Mouse (Mus musculus): ENCODE results near the gene Msl3l2. TPM values are rescaled to one million over a fixed set of nuclear protein-coding genes. Genes with fewer than 3 reads are reported as not detected.

Gene Msl3l2
- polyA plus RNA-seq, 2 experiments, result 0.94 to 1.0 TPM

- ATAC-seq (ENCODE audit: insufficient read depth) (no peak), DNase-seq (ENCODE audit: low read depth in 3 of 3, low spot score in 3 of 3) (no peak)
- Histone ChIP-seq H3K9me3 (ENCODE audit: control insufficient read depth, low read length) (no peaks in the 10 kb centered on the region), H3K4me3 (ENCODE audit: insufficient read depth in 1 of 2, low read depth in 2 of 2, low read length in 2 of 2) (no peak overlapping the region), H3K4me1 (replicated peaks; ENCODE audit: control insufficient read depth in 2 of 2, insufficient read depth in 2 of 2, low read length in 1 of 2) (no peaks in the 10 kb centered on the region), H3K27ac (no peak overlapping the region), H3K9ac (replicated peaks) (no peak overlapping the region), H3K27me3 (ENCODE audit: control insufficient read depth, insufficient read depth, low read length) (no peaks in the 10 kb centered on the region), H3K36me3 (replicated peaks; ENCODE audit: control insufficient read depth, insufficient read depth, low read depth) (no peaks in the 10 kb centered on the region), H3K4me2 (ENCODE audit: low read depth) (no peak overlapping the region)
- TF ChIP-seq EP300 (IDR thresholded peaks at IDR 0.05; ENCODE audit: low read depth) (no peak), CTCF (IDR thresholded peaks at IDR 0.05; ENCODE audit: low read depth) (no peak)
- WGBS (ENCODE audit: insufficient replicate concordance), result 64% methylated on average over 5 of the region's 5 CpGs
Observed at GRCm38 (mm10) chr10:56094586-56094985, 12.1 kb upstream of the Msl3l2 start.

GRCm38 (mm10) chr10:56096757-56097156 lies 10.0 kb upstream of the Msl3l2 start:
- Histone ChIP-seq H3K27me3 (ENCODE audit: control insufficient read depth, insufficient read depth, low read length) (no peaks in the 10 kb centered on the region), H3K4me3 (ENCODE audit: insufficient read depth in 1 of 2, low read depth in 2 of 2, low read length in 2 of 2) (no peak overlapping the region), H3K4me1 (replicated peaks; ENCODE audit: control insufficient read depth in 2 of 2, insufficient read depth in 2 of 2, low read length in 1 of 2) (no peaks in the 10 kb centered on the region), H3K9ac (replicated peaks) (no peak overlapping the region), H3K36me3 (replicated peaks; ENCODE audit: control insufficient read depth, insufficient read depth, low read depth) (no peaks in the 10 kb centered on the region), H3K4me2 (ENCODE audit: low read depth) (no peak overlapping the region), H3K9me3 (ENCODE audit: control insufficient read depth, low read length) (no peaks in the 10 kb centered on the region), H3K27ac (no peak overlapping the region)
- no peak for ATAC-seq (ENCODE audit: insufficient read depth)
- no peak for TF ChIP-seq CTCF (IDR thresholded peaks at IDR 0.05; ENCODE audit: low read depth)
- TF ChIP-seq EP300 (IDR thresholded peaks at IDR 0.05; ENCODE audit: low read depth), result no peak
- DNase-seq (ENCODE audit: low read depth in 3 of 3, low spot score in 3 of 3), result no peak

- no peaks in the 10 kb centered on the region for H3K9me3 ChIP-seq (ENCODE audit: control insufficient read depth, low read length)
- H3K4me3 ChIP-seq (ENCODE audit: insufficient read depth in 1 of 2, low read depth in 2 of 2, low read length in 2 of 2), result no peak overlapping the region
- ATAC-seq (ENCODE audit: insufficient read depth) (no peak), DNase-seq (ENCODE audit: low read depth in 3 of 3, low spot score in 3 of 3) (no peak)
- no peak overlapping the region for H3K27ac ChIP-seq
- H3K4me2 ChIP-seq (ENCODE audit: low read depth), result no peak overlapping the region
- H3K9ac ChIP-seq (replicated peaks), result no peak overlapping the region
- no peaks in the 10 kb centered on the region for H3K27me3 ChIP-seq (ENCODE audit: control insufficient read depth, insufficient read depth, low read length)
- WGBS (ENCODE audit: insufficient replicate concordance), result 78% methylated on average over 3 of the region's 3 CpGs
- H3K4me1 ChIP-seq (replicated peaks; ENCODE audit: control insufficient read depth in 2 of 2, insufficient read depth in 2 of 2, low read length in 1 of 2), result no peaks in the 10 kb centered on the region
- no peak for TF ChIP-seq EP300 (IDR thresholded peaks at IDR 0.05; ENCODE audit: low read depth)
- TF ChIP-seq CTCF (IDR thresholded peaks at IDR 0.05; ENCODE audit: low read depth), result no peak
- H3K36me3 ChIP-seq (replicated peaks; ENCODE audit: control insufficient read depth, insufficient read depth, low read depth), result no peaks in the 10 kb centered on the region
Observed at GRCm38 (mm10) chr10:56099126-56099525, 7.6 kb upstream of the Msl3l2 start.

- DNase-seq (ENCODE audit: low read depth in 3 of 3, low spot score in 3 of 3) (no peak), ATAC-seq (ENCODE audit: insufficient read depth) (no peak)
- H3K36me3 ChIP-seq (replicated peaks; ENCODE audit: control insufficient read depth, insufficient read depth, low read depth), result no peaks in the 10 kb centered on the region
- H3K4me2 ChIP-seq (ENCODE audit: low read depth), result no peak overlapping the region
- WGBS (ENCODE audit: insufficient replicate concordance), result 58% methylated on average over 3 of the region's 3 CpGs
- TF ChIP-seq EP300 (IDR thresholded peaks at IDR 0.05; ENCODE audit: low read depth) (no peak), CTCF (IDR thresholded peaks at IDR 0.05; ENCODE audit: low read depth) (no peak)
- H3K4me3 ChIP-seq (ENCODE audit: insufficient read depth in 1 of 2, low read depth in 2 of 2, low read length in 2 of 2), result no peak overlapping the region
- no peaks in the 10 kb centered on the region for H3K4me1 ChIP-seq (replicated peaks; ENCODE audit: control insufficient read depth in 2 of 2, insufficient read depth in 2 of 2, low read length in 1 of 2)
- H3K27ac ChIP-seq, result no peak overlapping the region
- H3K9ac ChIP-seq (replicated peaks), result no peak overlapping the region
- no peaks in the 10 kb centered on the region for H3K9me3 ChIP-seq (ENCODE audit: control insufficient read depth, low read length)
- H3K27me3 ChIP-seq (ENCODE audit: control insufficient read depth, insufficient read depth, low read length), result no peaks in the 10 kb centered on the region
Observed at GRCm38 (mm10) chr10:56099641-56100310, 6.9 kb upstream of the Msl3l2 start.

- no peak for TF ChIP-seq CTCF (IDR thresholded peaks at IDR 0.05; ENCODE audit: low read depth)
- TF ChIP-seq EP300 (IDR thresholded peaks at IDR 0.05; ENCODE audit: low read depth), result no peak
- peak overlapping the region; percentile 47 to 49 for H3K4me3 ChIP-seq (ENCODE audit: insufficient read depth in 1 of 2, low read depth in 2 of 2, low read length in 2 of 2)
- H3K36me3 ChIP-seq (replicated peaks; ENCODE audit: control insufficient read depth, insufficient read depth, low read depth), result no peaks in the 10 kb centered on the region
- H3K27ac ChIP-seq, result no peak overlapping the region
- 21% methylated on average over 1 of the region's 1 CpGs for WGBS (ENCODE audit: insufficient replicate concordance)
- no peaks in the 10 kb centered on the region for H3K27me3 ChIP-seq (ENCODE audit: control insufficient read depth, insufficient read depth, low read length)
- ATAC-seq (ENCODE audit: insufficient read depth), result peak; percentile 35
- H3K4me1 ChIP-seq (replicated peaks; ENCODE audit: control insufficient read depth in 2 of 2, insufficient read depth in 2 of 2, low read length in 1 of 2), result no peaks in the 10 kb centered on the region
- H3K9me3 ChIP-seq (ENCODE audit: control insufficient read depth, low read length), result no peaks in the 10 kb centered on the region
- H3K9ac ChIP-seq (replicated peaks), result peak overlapping the region; percentile 53; the same call in 1 of the 2 replicates
- peak overlapping the region; percentile 52 for H3K4me2 ChIP-seq (ENCODE audit: low read depth)
- no peak for DNase-seq (ENCODE audit: low read depth in 3 of 3, low spot score in 3 of 3)
Observed at GRCm38 (mm10) chr10:56106996-56107334, 248 bp downstream of the Msl3l2 start.
